Mouse (Mus musculus) right cerebral cortex, postnatal 10 days (tissue): ENCODE measurements at regions not wholly inside any gene's neighbourhood (a gene's known extent, or its start where the extent isn't known, plus 50 kb on each side); places are given as distances from the start of the nearest gene placed in this dataset.

Experiments used
- DNase-seq, 2 experiments: peaks; one replicate each; pipeline ENCODE4 v3.0.0; 2021; ENCODE audit warnings: low spot score in 2 of 2

GRCm38 (mm10) chr8:8054224-8054916, 606.7 kb downstream of the Efnb2 start:
- no peak for DNase-seq

GRCm38 (mm10) chr8:8051186-8051585, 609.9 kb downstream of the Efnb2 start:
- DNase-seq: no peak

GRCm38 (mm10) chr8:8050778-8051177, 610.3 kb downstream of the Efnb2 start:
- DNase-seq: no peak

- DNase-seq: no peak
Measured at GRCm38 (mm10) chr8:8044926-8045325, 616.1 kb downstream of the Efnb2 start.

- DNase-seq: no peak
Measured at GRCm38 (mm10) chr8:8044296-8044695, 616.7 kb downstream of the Efnb2 start.

GRCm38 (mm10) chr8:8037929-8038328, 623.1 kb downstream of the Efnb2 start:
- no peak for DNase-seq

- no peak for DNase-seq
Measured at GRCm38 (mm10) chr8:8011151-8011550, 649.9 kb downstream of the Efnb2 start.

- no peak for DNase-seq
Measured at GRCm38 (mm10) chr8:7994905-7995304, 666.1 kb downstream of the Efnb2 start.

- no peak for DNase-seq
Measured at GRCm38 (mm10) chr8:7988820-7989219, 672.2 kb downstream of the Efnb2 start.

GRCm38 (mm10) chr8:7977020-7977419, 684.0 kb downstream of the Efnb2 start:
- no peak for DNase-seq

GRCm38 (mm10) chr8:7973791-7974190, 687.3 kb downstream of the Efnb2 start:
- no peak for DNase-seq

GRCm38 (mm10) chr8:7964276-7964675, 696.8 kb downstream of the Efnb2 start:
- no peak for DNase-seq

GRCm38 (mm10) chr8:7956745-7957144, 704.3 kb downstream of the Efnb2 start:
- no peak for DNase-seq

- DNase-seq: no peak
Measured at GRCm38 (mm10) chr8:7954851-7955250, 706.2 kb downstream of the Efnb2 start.

GRCm38 (mm10) chr8:7945966-7946775, 714.9 kb downstream of the Efnb2 start:
- DNase-seq: no peak

- DNase-seq: no peak
Measured at GRCm38 (mm10) chr8:7936596-7936995, 724.4 kb downstream of the Efnb2 start.

GRCm38 (mm10) chr8:7919416-7919815, 741.6 kb downstream of the Efnb2 start:
- DNase-seq: no peak

GRCm38 (mm10) chr8:7894338-7894737, 766.7 kb downstream of the Efnb2 start:
- no peak for DNase-seq

GRCm38 (mm10) chr8:7853169-7853568, 807.9 kb downstream of the Efnb2 start:
- no peak for DNase-seq

GRCm38 (mm10) chr8:7850573-7850972, 810.5 kb downstream of the Efnb2 start:
- DNase-seq: no peak

- no peak for DNase-seq
Measured at GRCm38 (mm10) chr8:7831948-7832347, 829.1 kb downstream of the Efnb2 start.

- no peak for DNase-seq
Measured at GRCm38 (mm10) chr8:7827811-7828210, 833.2 kb downstream of the Efnb2 start.

- no peak for DNase-seq
Measured at GRCm38 (mm10) chr8:7808395-7808794, 852.6 kb downstream of the Efnb2 start.
